9 mouse cellular contexts compared by ENCODE assay signal in the genomic region with DNA sequence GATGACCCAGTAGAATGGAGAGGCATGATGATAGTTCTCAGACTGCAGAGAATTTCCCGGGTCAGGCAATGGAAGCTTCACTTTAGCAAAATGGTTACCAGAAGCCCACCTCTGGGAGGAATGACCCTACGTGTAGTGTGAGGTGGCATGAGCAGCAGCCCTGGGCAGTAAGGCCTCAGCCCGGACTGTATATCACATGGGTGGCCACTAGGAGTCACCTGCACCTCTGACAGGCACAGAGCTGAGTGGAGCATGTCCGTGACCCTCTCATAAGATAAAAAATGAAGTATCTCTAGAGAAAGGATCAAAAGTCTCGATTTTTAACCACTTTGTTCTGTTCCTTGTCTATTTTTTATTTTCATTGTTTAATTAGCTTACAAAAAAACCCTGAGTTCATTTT. TPM values are rescaled to one million over a fixed set of nuclear protein-coding genes. Genes with fewer than 3 reads are reported as not detected.
DNase-seq lines count a peak whose midpoint lies in the region; ATAC-seq and TF ChIP-seq lines count a peak whose summit lies in the region.
"Had no signal": no experiment of that assay in that cellular context is flagged by ENCODE, and none has a peak within 500 bp of the region (broad histone marks: within the 10 kb centered on the region; RNA-seq: fewer than 3 reads in every experiment).

No protein-coding gene starts in this region.

- no peak overlapping the region for H3K4me3 ChIP-seq in hindbrain, embryonic 11.5 days (ENCODE audit: low read depth, low read length)
- H3K4me3 ChIP-seq in hindbrain, embryonic 16.5 days (ENCODE audit: low read length): no peak overlapping the region
- no peak overlapping the region for H3K4me3 ChIP-seq in ES-Bruce4 (ENCODE audit: low read depth, low read length)
- H3K4me3 ChIP-seq: heart, embryonic 15.5 days had no signal

- peak; percentile 46 for TF ChIP-seq CTCF in ES-Bruce4 (IDR thresholded peaks at IDR 0.05; ENCODE audit: low read depth, low read length)

- peak; percentile 17 for DNase-seq in hindbrain, embryonic 11.5 days (ENCODE audit: low spot score)
- peak; percentile 45 to 55 for DNase-seq in adrenal gland, postnatal 36 days
- DNase-seq in lung, postnatal 10 days: peak; percentile 22
- no peak for DNase-seq in layer of hippocampus, adult 18-20 months (ENCODE audit: low spot score in 2 of 2)
- no peak for DNase-seq in gastrocnemius, postnatal 4 days (ENCODE audit: low spot score in 2 of 2)
- DNase-seq in T-cell, adult 2 months (ENCODE audit: low spot score): no peak

- no peak overlapping the region for H3K27ac ChIP-seq in hindbrain, embryonic 11.5 days (ENCODE audit: low read depth, low read length)
- H3K27ac ChIP-seq in hindbrain, embryonic 16.5 days (ENCODE audit: low read depth, low read length): no peak overlapping the region
- no peak overlapping the region for H3K27ac ChIP-seq in ES-Bruce4 (ENCODE audit: insufficient read depth, low read length)
- H3K27ac ChIP-seq: heart, embryonic 15.5 days had no signal

- no peaks in the 10 kb centered on the region for H3K4me1 ChIP-seq in hindbrain, embryonic 11.5 days (replicated peaks; ENCODE audit: control insufficient read depth, insufficient read depth, low read length)
- no peaks in the 10 kb centered on the region for H3K4me1 ChIP-seq in hindbrain, embryonic 16.5 days (ENCODE audit: control insufficient read depth, insufficient read depth, low read depth, low read length)
- H3K4me1 ChIP-seq in ES-Bruce4 (ENCODE audit: control insufficient read depth, insufficient read depth, low read length): no peaks in the 10 kb centered on the region
- H3K4me1 ChIP-seq: heart, embryonic 15.5 days had no signal

- ATAC-seq in hindbrain, embryonic 11.5 days (ENCODE audit: low FRiP score): no peak
- ATAC-seq in hindbrain, embryonic 16.5 days: no peak

- H3K4me2 ChIP-seq in hindbrain, embryonic 11.5 days (replicated peaks; ENCODE audit: low read depth, low read length): no peak overlapping the region
- H3K4me2 ChIP-seq in hindbrain, embryonic 16.5 days (ENCODE audit: low read length): no peak overlapping the region
- H3K4me2 ChIP-seq: heart, embryonic 15.5 days had no signal

- WGBS in hindbrain, embryonic 11.5 days: 50% methylated on average over 5 of the region's 5 CpGs
- 52% methylated on average over 5 of the region's 5 CpGs for WGBS in hindbrain, embryonic 16.5 days

- no peak for TF ChIP-seq POLR2A in ES-Bruce4 (IDR thresholded peaks at IDR 0.05; ENCODE audit: insufficient read depth, low read length)

- H3K27me3 ChIP-seq in hindbrain, embryonic 11.5 days (ENCODE audit: control insufficient read depth, insufficient read depth, low read length): no peaks in the 10 kb centered on the region
- no peaks in the 10 kb centered on the region for H3K27me3 ChIP-seq in hindbrain, embryonic 16.5 days (replicated peaks; ENCODE audit: control insufficient read depth, insufficient read depth, low read length)
- H3K27me3 ChIP-seq in ES-Bruce4 (ENCODE audit: control insufficient read depth, insufficient read depth, low read length, poor library complexity, severe bottlenecking): no peaks in the 10 kb centered on the region
- H3K27me3 ChIP-seq: heart, embryonic 15.5 days had no signal

- no peak overlapping the region for H3K9ac ChIP-seq in hindbrain, embryonic 11.5 days (ENCODE audit: low read depth, low read length)
- H3K9ac ChIP-seq in hindbrain, embryonic 16.5 days (ENCODE audit: low read depth, low read length): no peak overlapping the region
- H3K9ac ChIP-seq in ES-Bruce4 (ENCODE audit: low read depth, poor library complexity, severe bottlenecking): no peak overlapping the region
- H3K9ac ChIP-seq: heart, embryonic 15.5 days had no signal

- TF ChIP-seq EP300 in ES-Bruce4 (IDR thresholded peaks at IDR 0.05; ENCODE audit: insufficient read depth, low read depth, low read length): no peak

- H3K9me3 ChIP-seq in hindbrain, embryonic 11.5 days (ENCODE audit: control insufficient read depth, low read length): no peaks in the 10 kb centered on the region
- no peaks in the 10 kb centered on the region for H3K9me3 ChIP-seq in hindbrain, embryonic 16.5 days (ENCODE audit: control insufficient read depth, low read length)
- no peaks in the 10 kb centered on the region for H3K9me3 ChIP-seq in ES-Bruce4 (replicated peaks; ENCODE audit: control insufficient read depth, insufficient read depth, low read length, poor library complexity, severe bottlenecking)
- H3K9me3 ChIP-seq: heart, embryonic 15.5 days had no signal

- no peaks in the 10 kb centered on the region for H3K36me3 ChIP-seq in hindbrain, embryonic 11.5 days (ENCODE audit: control insufficient read depth, insufficient read depth, low read length)
- H3K36me3 ChIP-seq in hindbrain, embryonic 16.5 days (ENCODE audit: control insufficient read depth, insufficient read depth, low read length): no peaks in the 10 kb centered on the region
- no peaks in the 10 kb centered on the region for H3K36me3 ChIP-seq in ES-Bruce4 (ENCODE audit: control insufficient read depth, insufficient read depth, low read length, poor library complexity, severe bottlenecking)
- H3K36me3 ChIP-seq: heart, embryonic 15.5 days had no signal

RNA-seq across cellular contexts. Expression of gene Cpb2, which starts 14.4 kb away (rescaled TPM):
- polyA plus RNA-seq in hindbrain, embryonic 11.5 days (2014; fragmentation: Nextera tagmentation; extraction: Ambion mirVana): not detected in 2 replicates
- polyA plus RNA-seq in hindbrain, embryonic 16.5 days (2015; fragmentation: Nextera tagmentation; extraction: Ambion mirVana): 0.14 TPM in 1 of 2 replicates, not detected in the other
- not detected in 2 replicates for polyA plus RNA-seq in ES-Bruce4 (2011; ENCODE audit: insufficient read depth, insufficient read length, low read depth, missing spikeins)
- not detected for total RNA-seq in adrenal gland, postnatal 36 days (2021)
- total RNA-seq in layer of hippocampus, adult 18-20 months (2021): not detected
- under 1 TPM; 0.25 to 0.65 TPM for total RNA-seq in gastrocnemius, postnatal 4 days (2021)

RNA-seq across cellular contexts. Expression of gene Zc3h13, which starts 27.7 kb away (rescaled TPM):
- 34.8 and 44.6 TPM in 2 replicates for polyA plus RNA-seq in hindbrain, embryonic 11.5 days (2014; fragmentation: Nextera tagmentation; extraction: Ambion mirVana)
- polyA plus RNA-seq in hindbrain, embryonic 16.5 days (2015; fragmentation: Nextera tagmentation; extraction: Ambion mirVana): 38.5 and 41.5 TPM in 2 replicates
- polyA plus RNA-seq in ES-Bruce4 (2011; ENCODE audit: insufficient read depth, insufficient read length, low read depth, missing spikeins): 41.9 and 42.5 TPM in 2 replicates
- 10 to 100 TPM; 30.5 to 34.0 TPM for total RNA-seq in adrenal gland, postnatal 36 days (2021)
- total RNA-seq in layer of hippocampus, adult 18-20 months (2021): 10 to 100 TPM; 59.0 to 62.2 TPM
- total RNA-seq in gastrocnemius, postnatal 4 days (2021): 10 to 100 TPM; 29.0 to 31.8 TPM

Comparison
In these comparisons a context has a peak if more than half of its experiments do, and no peak if none do; other contexts are left out.
1. DNase-seq: peak in hindbrain, embryonic 11.5 days (single experiment), adrenal gland, postnatal 36 days (2 of 2) and lung, postnatal 10 days (single experiment); none in layer of hippocampus, adult 18-20 months (0 of 2), gastrocnemius, postnatal 4 days (0 of 2) and T-cell, adult 2 months (single experiment).